Mouse (Mus musculus) lung, postnatal 4 days (tissue): ENCODE data around the gene Palm.

Experiments used
- DNase-seq, 2 experiments: peaks; one replicate each; pipeline ENCODE4 v3.0.0; 2021

Palm gene

DNA sequence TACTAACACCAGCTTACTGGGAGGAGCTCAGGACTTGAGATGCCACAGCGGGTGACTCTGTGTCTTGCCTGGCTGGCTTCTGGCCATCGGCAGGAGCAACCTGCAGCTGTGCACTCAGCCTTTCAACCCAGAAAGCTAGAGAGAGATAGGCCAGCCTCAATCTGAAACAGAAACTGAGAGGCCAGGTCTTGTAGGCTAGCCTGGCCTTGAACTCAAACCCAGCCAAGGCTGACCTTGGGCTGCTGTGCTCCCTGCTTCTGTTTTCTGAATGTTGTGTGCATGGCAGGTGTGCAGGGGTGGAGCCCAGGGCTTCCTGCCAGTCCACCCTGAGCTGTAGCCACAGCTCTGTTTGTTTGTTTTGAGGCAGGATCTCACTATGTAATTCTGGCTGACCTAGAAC is 20.2 kb upstream of the Palm start:
- no peak for DNase-seq

DNA sequence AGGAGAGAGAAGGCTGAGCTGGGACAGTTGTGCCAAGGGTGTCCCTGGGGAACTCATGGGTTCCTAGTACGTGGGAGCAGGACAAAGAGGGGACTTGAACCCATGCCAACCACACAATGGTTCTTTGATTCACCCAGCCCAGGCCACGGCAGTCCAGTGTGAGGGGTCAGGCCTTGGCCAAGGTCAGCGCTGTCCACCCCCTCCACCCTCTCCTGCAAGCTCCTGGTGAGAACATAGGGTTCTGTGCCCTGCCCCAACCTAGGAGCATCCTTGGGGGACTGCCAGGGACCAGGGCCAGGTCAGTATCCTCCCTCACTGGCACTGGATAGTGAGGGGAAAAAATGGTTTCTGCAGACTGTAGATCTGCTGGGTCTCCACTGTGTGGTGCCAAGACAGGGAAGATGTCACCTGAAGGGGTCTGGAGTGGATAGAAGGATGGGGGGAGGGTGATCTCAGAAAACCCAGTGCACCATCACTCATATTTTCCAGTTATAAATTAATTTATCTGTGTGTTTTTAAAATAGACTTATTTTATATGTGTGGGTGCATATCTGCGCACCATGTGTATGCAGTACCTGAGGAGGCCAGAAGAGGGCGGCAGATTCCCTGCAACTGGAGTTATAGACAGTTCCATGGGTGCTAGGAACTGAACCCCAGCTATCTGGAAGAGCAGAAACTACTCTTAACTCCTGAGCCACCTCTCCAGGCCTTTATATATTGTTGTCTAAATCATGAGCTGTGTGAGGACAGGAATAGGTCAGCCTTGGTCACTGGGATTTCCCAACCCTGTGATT is 18.7 kb upstream of the Palm start:
- no peak for DNase-seq

DNA sequence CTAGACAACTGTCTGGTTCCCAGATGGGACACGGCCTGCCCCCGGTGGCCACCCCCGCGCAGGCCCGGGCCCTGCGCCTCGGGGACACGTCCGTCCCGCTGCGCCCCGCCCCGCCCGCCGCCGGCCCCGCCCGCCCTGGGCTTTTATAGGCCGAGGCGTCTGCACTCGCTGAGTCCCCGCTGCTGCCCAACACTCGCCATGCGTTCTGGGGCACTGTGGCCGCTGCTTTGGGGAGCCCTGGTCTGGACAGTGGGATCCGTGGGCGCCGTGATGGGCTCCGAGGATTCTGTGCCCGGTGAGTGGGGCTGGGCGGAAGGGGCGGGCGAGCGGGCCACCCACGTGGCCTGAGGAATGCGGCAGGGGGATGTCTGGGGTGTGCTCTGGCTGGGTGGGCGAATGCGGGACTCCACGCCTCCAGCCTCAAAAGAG is 16.3 kb upstream of the Palm start, which contains the start of gene Fstl3:
Gene Fstl3 (plus strand): TSS at position 170 of the 429 bp plus-strand sequence.
- DNase-seq: peak; percentile 52 to 69

DNA sequence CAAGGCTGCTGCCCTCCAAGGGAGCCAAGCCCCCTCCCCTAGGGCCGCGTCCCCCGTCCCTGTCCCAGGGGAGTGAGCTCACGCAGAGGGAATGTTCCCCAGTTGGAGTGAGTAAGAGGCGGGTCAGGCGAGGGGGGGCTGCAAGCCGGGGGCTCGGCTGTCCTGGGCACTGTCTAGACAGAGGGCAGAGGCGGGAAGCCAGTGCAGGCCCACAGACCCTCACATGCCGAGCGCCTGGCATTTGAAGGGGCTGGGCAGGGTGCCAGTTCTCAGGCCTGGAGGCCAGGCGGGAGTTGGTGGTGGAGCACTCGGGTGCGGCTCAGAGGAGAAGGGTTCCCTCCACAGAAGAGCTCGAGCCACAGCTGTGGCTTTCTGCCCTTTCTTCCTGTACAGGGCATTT is 15.4 kb upstream of the Palm start:
- DNase-seq: peak; percentile 77 to 88

DNA sequence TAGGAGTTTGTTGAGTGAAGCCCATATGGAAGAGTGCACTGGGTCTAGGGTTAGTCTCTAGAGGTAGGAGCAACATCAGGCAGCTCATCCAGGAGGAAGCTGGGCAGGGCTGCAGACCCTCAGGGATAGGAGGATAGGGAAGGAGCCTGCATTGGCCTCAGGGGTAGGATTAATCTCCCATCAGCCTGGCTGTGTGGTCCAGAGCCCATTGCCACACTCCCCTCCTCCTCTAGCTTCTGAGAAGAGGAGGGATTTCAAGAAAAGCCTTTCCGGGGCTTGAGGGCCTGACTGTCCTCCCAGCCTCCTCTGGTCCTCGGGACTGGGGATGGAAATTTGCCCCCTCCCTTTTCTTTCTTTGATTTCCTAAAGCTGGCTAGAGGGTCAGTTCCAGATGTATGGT is 14.2 kb upstream of the Palm start:
- no peak for DNase-seq

DNA sequence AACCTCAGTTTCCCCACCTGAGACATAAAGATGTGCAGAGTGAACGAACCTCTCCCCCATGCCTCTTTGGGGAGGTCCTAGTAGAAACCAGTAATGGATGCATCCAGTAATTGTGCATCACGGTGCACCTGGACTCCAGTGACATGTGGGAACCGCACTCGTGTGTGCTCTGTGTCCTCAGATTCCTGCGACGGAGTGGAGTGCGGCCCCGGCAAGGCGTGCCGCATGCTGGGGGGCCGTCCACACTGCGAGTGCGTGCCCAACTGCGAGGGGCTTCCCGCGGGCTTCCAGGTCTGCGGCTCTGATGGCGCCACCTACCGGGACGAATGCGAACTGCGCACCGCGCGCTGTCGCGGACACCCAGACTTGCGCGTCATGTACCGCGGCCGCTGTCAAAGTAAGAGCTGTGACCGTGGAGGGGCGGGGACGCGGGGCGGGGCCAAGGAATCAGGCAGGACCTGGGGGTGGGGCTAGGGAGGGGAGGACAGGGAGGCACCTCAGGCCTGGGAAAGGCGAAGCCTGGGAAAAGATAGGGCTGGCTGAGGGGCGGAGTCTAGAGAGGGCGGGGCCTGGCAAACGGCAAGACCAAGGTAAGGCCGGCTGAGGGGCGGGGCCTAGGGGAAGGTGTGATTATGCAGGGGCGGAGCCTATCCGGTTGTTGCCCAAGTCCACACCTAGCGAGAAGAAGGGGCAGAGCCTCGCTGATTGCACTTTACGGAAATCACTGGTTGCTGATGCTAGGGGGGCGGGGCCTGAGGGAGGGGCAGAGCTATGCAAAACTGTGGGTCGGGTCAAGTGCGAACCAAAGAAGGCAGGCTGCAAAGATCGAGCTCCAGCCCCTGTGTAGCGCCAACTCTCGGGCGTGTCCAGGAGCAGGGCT is 13.3 kb upstream of the Palm start:
- DNase-seq: peak; percentile 98 to 99

DNA sequence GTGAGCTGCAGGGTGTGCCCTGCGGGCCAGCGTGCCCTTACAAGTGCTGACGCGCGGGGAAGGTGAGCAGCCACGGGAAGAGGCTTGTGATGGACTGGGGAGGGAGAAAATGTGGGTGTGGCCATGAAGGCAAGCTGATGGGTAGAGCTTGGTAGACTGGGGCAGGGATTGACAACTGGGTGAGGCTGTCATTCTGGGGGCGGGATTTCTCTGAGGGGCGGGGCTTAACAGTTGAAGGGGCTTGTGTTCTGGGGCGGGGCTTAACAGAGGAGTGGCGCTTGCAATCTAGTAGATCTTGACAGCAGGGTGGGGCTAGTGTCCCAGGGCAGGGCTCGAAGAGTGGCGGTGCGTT is 12.7 kb upstream of the Palm start:
- no peak for DNase-seq

DNA sequence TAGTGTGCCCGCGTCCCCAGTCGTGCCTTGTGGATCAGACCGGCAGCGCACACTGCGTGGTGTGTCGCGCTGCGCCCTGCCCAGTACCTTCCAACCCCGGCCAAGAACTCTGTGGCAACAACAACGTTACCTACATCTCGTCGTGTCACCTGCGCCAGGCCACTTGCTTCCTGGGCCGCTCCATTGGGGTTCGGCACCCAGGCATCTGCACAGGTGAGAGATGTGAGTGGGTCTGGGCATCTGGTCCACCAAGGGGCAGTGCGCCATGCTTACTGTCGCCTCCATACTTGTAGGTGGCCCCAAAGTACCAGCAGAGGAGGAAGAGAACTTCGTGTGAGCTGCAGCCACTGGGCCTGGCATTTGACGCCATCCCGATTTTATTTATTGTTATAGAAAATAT is 12.2 kb upstream of the Palm start:
- no peak for DNase-seq

DNA sequence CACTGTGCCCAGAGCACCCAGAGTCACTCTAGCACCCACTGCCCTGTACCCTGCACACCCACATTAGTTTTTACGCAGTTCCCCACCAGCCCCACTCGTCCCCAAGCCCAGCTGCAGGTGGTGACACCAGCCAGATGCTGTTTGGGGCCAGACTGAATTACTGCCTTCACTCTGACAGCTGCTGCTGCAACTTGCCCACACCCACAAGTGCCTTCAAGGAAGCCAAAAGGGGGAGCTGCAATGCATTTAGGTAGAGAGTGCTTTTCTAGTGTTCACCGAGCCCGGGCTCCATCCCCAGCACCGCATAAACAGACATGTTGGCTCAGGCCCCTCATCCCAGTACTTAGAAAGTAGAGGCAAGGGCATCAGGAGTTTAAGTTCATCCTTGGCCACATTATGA is 11.4 kb upstream of the Palm start:
- DNase-seq: no peak

DNA sequence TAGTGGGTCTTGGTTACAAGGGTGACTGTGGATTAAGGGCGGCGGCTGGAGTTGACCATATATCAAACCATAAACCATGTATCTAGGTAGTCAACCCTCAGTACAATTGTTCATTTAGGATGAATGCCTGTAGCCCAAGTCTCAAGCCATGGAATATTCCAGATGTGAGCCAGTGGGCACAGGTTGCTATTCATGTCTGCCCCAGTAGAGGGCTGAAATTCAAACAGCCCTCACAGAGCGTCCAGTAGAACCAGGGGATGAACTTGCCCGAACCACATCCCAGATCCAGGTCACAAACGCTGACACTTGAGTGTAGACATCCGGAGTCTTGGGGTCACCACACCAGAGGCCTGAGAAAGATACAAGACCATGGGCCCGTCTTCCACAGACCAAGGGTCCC is 10.3 kb upstream of the Palm start:
- DNase-seq: no peak

DNA sequence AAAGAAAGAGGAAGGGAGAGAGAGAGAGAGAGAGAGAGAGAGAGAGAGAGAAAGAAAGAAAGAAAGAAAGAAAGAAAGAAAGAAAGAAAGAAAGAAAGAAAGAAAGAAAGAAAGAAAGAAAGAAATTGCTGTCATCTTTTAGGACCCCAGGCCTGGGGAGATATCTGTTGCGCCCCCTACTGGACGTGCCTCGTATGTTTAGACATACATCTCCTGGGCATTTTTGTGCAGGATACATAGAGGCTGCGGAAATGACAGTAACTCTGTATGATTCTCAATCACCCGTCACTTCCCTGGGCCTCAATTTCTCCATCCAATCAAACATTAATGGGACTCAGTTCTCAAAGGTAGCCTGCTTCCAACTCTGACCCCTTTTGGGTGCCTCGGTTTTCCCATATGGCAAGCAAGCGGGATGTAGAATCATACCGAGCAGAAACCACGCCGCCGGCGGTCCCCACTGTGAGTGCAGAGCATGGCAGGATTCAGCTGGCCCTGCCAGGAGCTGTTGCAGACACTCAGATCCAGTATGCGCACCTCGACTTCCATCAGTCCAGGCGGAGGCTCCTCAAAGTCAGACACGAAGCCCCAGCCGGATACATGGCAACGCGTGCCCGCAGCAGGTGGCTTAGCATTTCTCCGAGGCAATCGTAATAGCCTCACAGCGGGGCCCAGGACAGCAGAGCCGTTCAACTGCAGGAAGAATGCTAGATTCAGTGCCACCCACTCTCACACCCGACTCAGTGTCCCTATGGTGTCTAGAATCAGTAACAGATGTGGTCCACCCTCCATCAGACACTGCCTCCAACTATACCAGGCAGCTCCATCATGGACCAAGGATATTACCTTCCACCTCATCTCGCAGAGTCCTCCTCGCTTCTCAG is 9.2 kb upstream of the Palm start:
- peak; percentile 27 to 50 for DNase-seq

DNA sequence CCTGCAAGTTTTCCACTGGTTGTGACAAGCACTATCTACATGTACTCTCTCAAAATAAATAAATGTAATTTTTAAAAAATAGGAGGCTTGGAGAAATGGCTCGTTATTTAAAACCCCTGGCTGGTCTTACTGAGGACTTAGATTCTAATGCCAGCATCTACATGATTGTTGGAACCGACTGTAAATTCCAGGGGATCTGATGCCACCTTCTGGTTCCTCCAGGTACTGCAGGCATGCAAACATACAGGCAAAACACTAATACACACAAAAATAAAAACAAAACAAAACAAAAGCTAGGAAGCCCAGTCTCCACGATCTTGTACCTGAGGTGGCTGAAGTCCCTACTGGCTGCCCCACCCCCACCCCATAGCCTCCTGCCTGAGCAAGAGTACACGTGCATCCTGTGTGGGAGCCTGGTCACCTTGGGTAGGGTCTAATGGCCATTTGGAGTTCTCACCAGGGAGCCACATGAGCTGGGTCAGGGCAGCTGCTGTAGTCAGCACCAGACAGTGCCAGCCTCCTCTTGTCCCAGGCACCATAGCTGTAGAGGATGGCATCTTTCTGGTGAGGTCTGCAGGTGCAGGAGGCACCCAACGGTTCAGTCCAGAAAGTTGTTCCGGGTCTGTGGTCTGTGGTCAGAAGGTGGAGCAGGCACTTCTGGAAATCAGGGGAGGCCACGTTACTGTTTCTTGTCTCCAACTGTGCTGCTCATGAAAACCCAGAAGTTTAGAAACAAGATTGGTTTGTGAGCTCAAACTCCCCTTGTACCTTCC is 4.8 kb upstream of the Palm start:
- DNase-seq: peak; percentile 59 to 83

DNA sequence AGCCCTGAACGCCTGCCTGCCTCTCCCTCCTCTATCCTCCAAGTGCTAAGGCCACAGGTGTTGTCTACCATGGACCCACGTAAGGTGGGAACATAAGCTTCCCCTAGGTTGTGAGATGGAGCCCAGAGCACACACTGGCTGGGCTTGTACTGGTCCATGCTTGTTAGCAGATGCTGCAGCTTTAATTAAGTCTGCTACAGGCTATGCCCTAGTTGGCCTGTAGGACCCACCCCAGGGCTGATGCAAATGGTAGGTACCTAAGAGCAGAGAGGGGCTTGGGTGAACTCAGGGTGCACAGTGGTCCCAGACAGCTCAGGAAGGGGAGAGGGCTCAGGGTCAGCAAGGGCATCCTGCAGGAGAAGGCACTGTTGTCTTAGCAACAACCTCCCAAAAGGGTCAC is 3.8 kb upstream of the Palm start:
- DNase-seq: no peak

DNA sequence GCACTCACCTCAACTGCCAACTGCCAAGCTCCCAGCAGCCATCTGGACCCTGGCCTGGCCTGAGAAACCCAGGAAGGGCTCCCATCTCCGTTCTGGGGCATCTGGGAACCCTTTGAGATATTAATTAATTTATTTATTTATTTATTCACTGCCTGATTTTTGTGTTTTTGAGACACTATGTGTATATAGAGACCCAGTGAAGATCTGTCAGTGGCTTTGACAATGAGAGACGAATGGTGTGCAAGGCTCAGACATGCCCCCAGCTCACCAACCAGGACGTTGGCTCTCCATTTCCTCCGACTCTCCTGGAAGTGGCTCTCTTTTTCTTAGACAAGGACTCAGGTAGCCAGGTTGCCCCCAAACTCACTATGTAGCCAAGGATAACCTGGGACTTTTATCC is 2.5 kb upstream of the Palm start, which contains the start of gene Prss57:
Gene Prss57 (minus strand): TSS at position 101 of the 400 bp plus-strand sequence.
- DNase-seq: no peak

DNA sequence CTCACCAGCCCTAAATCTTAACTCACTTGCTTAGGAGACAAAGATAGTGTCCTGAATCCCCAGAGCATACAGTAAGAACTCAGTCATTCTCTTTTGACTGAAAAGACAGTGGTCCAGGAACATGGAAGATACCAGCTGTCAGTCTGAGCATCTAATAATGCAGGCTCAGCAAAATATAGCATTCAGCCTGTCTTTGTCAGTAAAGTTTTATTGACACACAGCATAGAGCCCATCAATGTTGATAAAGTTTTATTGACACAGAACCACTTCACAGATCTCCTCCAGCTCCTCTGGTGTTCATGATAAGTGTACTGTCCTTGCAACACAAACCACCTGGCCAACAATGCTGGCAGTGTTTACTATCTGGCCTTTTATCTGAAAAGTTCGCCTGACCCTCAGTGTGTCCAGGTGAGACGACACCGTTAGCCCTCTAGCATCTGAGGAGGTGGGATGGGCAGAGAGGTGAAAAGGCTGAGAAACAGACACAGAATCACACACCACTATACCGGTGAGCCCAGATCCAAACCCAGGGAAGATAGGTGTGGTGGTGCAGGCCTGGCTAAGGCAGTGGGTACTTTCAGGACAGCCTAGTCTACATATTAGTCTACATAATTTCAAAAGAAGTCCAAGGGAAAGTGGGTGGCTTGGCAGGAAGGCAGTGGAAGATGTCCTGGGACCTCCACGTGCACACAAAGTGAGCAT is 882 bp upstream of the Palm start:
- DNase-seq: no peak

DNA sequence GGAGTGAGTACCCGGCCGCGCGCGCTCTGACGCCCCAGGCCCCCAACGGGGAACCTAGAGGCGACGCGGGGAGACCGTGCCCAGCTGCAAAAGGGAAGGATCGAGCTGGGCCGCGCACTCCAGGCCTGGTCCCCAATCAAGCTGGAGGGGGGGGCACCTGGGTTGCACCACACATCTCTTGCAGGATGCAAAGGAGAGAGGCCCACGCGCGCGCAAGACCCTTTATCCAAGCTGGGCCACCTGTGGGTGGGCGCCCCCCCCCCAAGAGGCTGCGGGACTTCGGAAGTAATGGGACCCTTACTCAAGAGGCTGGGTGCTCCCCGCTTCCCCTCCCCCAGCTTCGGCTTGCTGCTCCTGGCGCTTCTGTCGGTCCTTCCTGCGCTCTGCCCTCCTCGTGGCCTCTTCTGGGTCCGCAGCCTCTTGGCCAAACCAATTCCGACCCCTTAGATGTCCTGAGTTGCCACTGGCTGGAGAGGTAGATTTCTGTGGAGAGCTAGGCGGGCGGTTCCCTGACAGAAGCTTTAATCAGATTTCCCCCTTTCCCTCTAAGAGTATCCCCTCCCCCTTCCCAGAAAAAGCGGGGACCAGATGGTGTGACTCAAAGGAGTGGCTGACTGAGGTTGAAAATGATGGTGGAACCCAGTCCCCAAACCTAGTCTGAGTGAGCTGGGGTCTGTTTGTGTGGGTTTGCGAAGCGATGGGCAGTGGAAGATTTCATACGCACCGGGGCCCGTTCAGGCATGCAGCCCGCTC is 542 bp downstream of the Palm start:
- DNase-seq: no peak

DNA sequence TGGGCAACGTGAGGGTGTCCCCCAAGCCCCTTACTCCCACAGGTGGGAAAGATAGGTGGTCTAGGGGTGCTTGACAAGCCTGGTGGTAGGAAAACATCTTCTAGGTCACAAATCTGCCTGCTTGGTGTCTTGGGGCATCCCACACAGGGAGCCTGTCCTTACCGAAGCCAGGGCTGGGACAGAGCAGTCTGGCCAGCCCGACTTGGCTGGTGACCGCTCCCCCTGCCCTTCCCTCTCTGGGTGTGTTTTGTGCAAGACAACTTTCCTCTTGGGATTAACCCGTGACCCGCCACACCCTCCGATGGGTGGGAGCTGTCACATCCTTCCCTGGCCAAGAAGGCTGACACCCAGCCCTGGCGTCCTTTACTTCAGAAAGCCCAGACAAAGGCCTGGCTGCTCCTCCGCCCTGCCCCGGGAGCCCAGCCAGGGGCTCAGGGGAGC is 1.1 kb downstream of the Palm start:
- peak; percentile 72 to 88 for DNase-seq

DNA sequence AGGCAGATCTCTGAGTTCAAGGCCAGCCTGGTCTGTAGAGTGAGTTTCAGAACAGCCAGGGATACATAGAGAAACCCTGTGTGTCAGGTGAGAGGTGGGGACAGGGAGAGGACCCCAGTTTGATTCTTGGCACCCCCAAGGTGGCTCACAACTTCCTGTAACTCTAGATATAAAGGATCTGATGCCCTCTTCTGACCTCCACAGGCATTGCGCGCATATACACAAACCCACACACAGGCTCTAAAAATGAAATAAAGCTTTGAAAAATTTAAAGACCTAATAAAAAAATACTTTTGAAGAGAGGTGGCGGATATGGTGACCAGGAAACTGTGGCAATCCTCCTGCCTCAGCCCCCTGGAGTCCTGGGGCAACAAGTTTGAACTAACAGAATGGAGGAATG is 2.5 kb downstream of the Palm start:
- no peak for DNase-seq

DNA sequence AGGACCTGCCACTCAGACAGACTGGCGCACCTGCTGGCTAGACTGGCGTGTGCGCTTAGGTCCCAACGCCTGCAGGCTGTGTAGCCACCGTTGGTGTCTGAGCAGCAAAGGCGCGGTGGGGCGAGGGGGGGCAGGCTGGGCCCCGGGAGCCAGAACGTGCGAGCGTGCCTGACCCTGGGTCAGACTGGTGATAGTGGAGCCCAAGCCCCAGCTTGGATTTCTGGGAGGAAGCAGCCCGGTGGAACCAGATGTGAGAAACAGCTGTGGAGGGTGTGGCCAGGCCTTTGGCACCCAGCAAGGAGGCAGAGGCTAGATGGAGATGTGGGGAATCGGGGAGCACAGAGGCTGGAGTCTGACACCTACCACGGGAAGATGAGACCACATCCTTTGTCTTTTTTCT is 4.0 kb downstream of the Palm start:
- DNase-seq: no peak

DNA sequence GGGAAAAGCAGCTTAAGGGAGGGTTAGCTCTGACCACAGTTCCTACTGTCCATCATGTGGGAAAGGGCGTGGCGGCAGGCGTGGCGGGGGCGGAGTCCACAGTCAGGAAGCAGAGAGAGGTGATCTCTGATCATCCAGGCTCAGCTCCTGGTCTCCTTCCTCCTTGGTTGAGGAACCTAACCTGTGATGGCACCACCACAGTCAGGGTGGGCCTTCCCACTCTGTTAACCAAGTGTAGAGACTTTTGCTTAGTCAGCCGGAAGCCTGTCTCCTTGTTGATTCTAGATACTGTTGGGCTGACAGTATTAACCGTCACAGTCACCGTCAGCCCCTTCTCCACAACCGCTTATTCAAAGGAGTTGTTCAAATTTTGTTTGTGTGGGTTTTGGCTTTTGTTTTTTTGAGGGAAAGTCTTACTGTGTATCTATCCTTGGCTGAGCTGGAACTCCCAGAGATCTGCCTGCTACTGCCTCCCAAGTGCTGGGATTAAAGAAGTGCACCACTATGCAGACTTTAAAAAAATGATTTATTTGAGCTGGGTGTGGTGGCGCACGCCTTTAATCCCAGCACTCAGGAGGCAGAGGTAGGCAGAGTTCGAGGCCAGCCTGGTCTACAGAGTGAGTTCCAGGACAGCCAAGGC is 5.0 kb downstream of the Palm start:
- DNase-seq: peak in 1 of 2 experiments; percentile 47
